Mouse (Mus musculus) CH12.LX (cell line): Measurements from ENCODE around the gene Flt1.

Experiments
- BHLHE40 ChIP-seq: IDR thresholded peaks from 2 replicates; pipeline ENCODE4 v1.6.1; 2011; ENCODE audit warnings: mild to moderate bottlenecking, low read depth, low read length, improper control_type of control experiment
- CTCF ChIP-seq, 2 experiments: IDR thresholded peaks in 1 of 2; conservative IDR thresholded peaks in 1 of 2; 2 replicates each; pipeline ENCODE4 v1.5.1; 2011 to 2012; ENCODE audit warnings: low read depth in 2 of 2, low read length in 2 of 2, improper control_type of control experiment in 1 of 2, inconsistent platforms in 1 of 2, mild to moderate bottlenecking in 1 of 2, moderate library complexity in 1 of 2
- EP300 ChIP-seq: IDR thresholded peaks from 2 replicates; pipeline ENCODE4 v1.6.1; 2011; ENCODE audit warnings: low read length, improper control_type of control experiment
- GABPA ChIP-seq: IDR thresholded peaks from 2 replicates; pipeline ENCODE4 v1.6.1; 2012; ENCODE audit warnings: low read depth, low read length, improper control_type of control experiment, inconsistent platforms; ENCODE audit not compliant: insufficient replicate concordance
- JUN ChIP-seq: IDR thresholded peaks from 2 replicates; pipeline ENCODE4 v1.6.1; 2011; ENCODE audit warnings: low read depth, mild to moderate bottlenecking, low read length, improper control_type of control experiment, moderate library complexity; ENCODE audit not compliant: insufficient read depth
- MXI1 ChIP-seq: IDR thresholded peaks from 2 replicates; pipeline ENCODE4 v1.6.1; 2011; ENCODE audit warnings: mild to moderate bottlenecking, low read depth, low read length, improper control_type of control experiment
- NELFE ChIP-seq: IDR thresholded peaks from 2 replicates; pipeline ENCODE4 v1.6.1; 2011; ENCODE audit warnings: low read depth, low read length, improper control_type of control experiment
- POLR2A ChIP-seq: IDR thresholded peaks from 2 replicates; pipeline ENCODE4 v1.6.1; 2011; ENCODE audit warnings: low read depth, mild to moderate bottlenecking, improper control_type of control experiment, low read length
- RCOR1 ChIP-seq: conservative IDR thresholded peaks from 2 replicates; pipeline ENCODE4 v1.6.1; 2012; ENCODE audit warnings: low read depth, mild to moderate bottlenecking, inconsistent platforms, low read length, improper control_type of control experiment
- UBTF ChIP-seq: IDR thresholded peaks from 2 replicates; pipeline ENCODE4 v1.6.1; 2012; ENCODE audit warnings: low read depth, mild to moderate bottlenecking, inconsistent platforms, low read length, improper control_type of control experiment, moderate library complexity
- USF1 ChIP-seq: IDR thresholded peaks from 2 replicates; pipeline ENCODE4 v1.6.1; 2014; ENCODE audit warnings: low read depth, mild to moderate bottlenecking, inconsistent platforms, low read length, improper control_type of control experiment
- USF2 ChIP-seq: conservative IDR thresholded peaks from 2 replicates; pipeline ENCODE4 v1.6.1; 2011; ENCODE audit warnings: low read depth, low read length, improper control_type of control experiment
- ZC3H11A ChIP-seq: IDR thresholded peaks from 2 replicates; pipeline ENCODE4 v1.6.1; 2012; ENCODE audit warnings: low read depth, mild to moderate bottlenecking, inconsistent platforms, low read length, improper control_type of control experiment

DNA sequence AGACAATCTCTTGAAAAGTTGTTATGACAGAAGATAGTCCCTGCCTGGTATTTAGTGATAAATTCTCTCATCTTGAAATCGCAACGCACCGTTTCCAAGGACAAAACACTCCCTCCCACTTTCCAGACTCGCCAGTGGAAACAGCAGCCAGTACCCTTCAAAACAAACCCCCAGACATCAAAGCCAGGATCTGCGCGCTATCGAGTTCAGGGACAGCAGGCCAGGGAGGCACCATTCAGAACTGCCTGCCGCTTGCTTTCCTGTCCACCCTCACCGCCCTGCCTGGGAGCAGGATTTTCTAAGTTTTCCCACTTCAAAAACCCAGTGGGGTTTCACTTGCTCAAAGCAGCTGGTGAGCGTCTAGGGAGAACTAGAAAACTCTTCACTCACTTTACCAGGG lies 44.6 kb downstream of the Flt1 start:
- no peak for TF ChIP-seq POLR2A
- no peak for TF ChIP-seq GABPA
- TF ChIP-seq JUN: no peak
- no peak for TF ChIP-seq CTCF (conservative IDR thresholded peaks at IDR 0.05 in 1 of 2, IDR thresholded peaks at IDR 0.05 in 1 of 2; ENCODE audit: low read depth in 2 of 2, low read length in 2 of 2)
- TF ChIP-seq UBTF: no peak
- no peak for TF ChIP-seq RCOR1
- TF ChIP-seq ZC3H11A: no peak
- no peak for TF ChIP-seq EP300
- no peak for TF ChIP-seq BHLHE40
- TF ChIP-seq MXI1: no peak
- TF ChIP-seq USF2: no peak
- no peak for TF ChIP-seq USF1
- no peak for TF ChIP-seq NELFE
